Mouse (Mus musculus) intestine, postnatal 0 days (tissue): ENCODE results near the gene Ankrd40. TPM values are rescaled to one million over a fixed set of nuclear protein-coding genes. Genes with fewer than 3 reads are reported as not detected.

Experiments used
- ATAC-seq: fragments of 200-750 bp; cut with Nextera tagmentation; 2 replicates; pipeline ENCODE4 v1.8.0; 2017; ENCODE audit warnings: mild to moderate bottlenecking, moderate TSS enrichment, moderate library complexity
- H3K27ac ChIP-seq: fragments of 300-500 bp; sonication (generic); 2 replicates; pipeline ENCODE4 v1.5.1; 2014; ENCODE audit warnings: mild to moderate bottlenecking, low read depth, low read length, moderate library complexity
- H3K27me3 ChIP-seq: fragments of 300-500 bp; sonication (generic); replicated peaks from 2 replicates; pipeline ENCODE4 v1.6.1; 2014; ENCODE audit warnings: low read length, mixed read lengths; ENCODE audit not compliant: control insufficient read depth, insufficient read depth
- H3K36me3 ChIP-seq: fragments of 300-500 bp; sonication (generic); 2 replicates; pipeline ENCODE4 v1.6.1; 2014; ENCODE audit warnings: mild to moderate bottlenecking, moderate library complexity; ENCODE audit not compliant: control insufficient read depth, insufficient read depth
- H3K4me1 ChIP-seq: fragments of 300-500 bp; sonication (generic); replicated peaks from 2 replicates; pipeline ENCODE4 v1.6.1; 2014; ENCODE audit warnings: antibody characterized with exemption, low read length, mixed read lengths; ENCODE audit not compliant: control insufficient read depth, insufficient read depth
- H3K4me2 ChIP-seq: fragments of 300-500 bp; sonication (generic); replicated peaks from 2 replicates; pipeline ENCODE4 v1.6.1; 2014; ENCODE audit warnings: low read depth, mild to moderate bottlenecking, moderate library complexity
- H3K4me3 ChIP-seq: fragments of 300-500 bp; sonication (generic); 2 replicates; pipeline ENCODE4 v1.5.1; 2014; ENCODE audit warnings: low read depth, low read length
- H3K9ac ChIP-seq: fragments of 300-500 bp; sonication (generic); 2 replicates; pipeline ENCODE4 v1.6.1; 2014; ENCODE audit warnings: mild to moderate bottlenecking, low read depth, low read length
- H3K9me3 ChIP-seq: fragments of 300-500 bp; sonication (generic); 2 replicates; pipeline ENCODE4 v1.6.1; 2016; ENCODE audit warnings: mixed run types; ENCODE audit not compliant: control insufficient read depth
- CTCF ChIP-seq: sonication (generic); IDR thresholded peaks from 2 replicates; pipeline ENCODE4 v1.5.1; 2016; ENCODE audit warnings: low read depth, mild to moderate bottlenecking, control low read depth, antibody characterized with exemption, moderate library complexity
- WGBS: fragments of 180-500 bp; shearing (Covaris S2); extraction: QIAGEN DNeasy Blood & Tissue Kit; methylation state at CpG from one replicate; pipeline ENCODE4 v1.1.7; 2014; 5-methylcytosine and 5-hydroxymethylcytosine counted together
- polyA plus RNA-seq: library from polyadenylated mRNA; unstranded; fragments of >200 nt; fragmentation: Nextera tagmentation; extraction: Ambion mirVana; gene quantifications from 2 replicates; pipeline ENCODE4 v1.2.1, GENCODE M21; 2015

Ankrd40 gene
- polyA plus RNA-seq, 1 experiment from 2014 or later, result 18.0 TPM

GRCm38 (mm10) chr11:94347063-94347575 lies 19.3 kb downstream of the Ankrd40 start:
- no peak for TF ChIP-seq CTCF
- 75% methylated on average over 7 of the region's 7 CpGs for WGBS
- no peak overlapping the region for H3K27ac ChIP-seq
- H3K27me3 ChIP-seq, result no peaks in the 10 kb centered on the region
- no peak overlapping the region for H3K4me2 ChIP-seq
- H3K9me3 ChIP-seq, result no peaks in the 10 kb centered on the region
- H3K36me3 ChIP-seq, result no peaks in the 10 kb centered on the region
- no peak overlapping the region for H3K9ac ChIP-seq
- no peak overlapping the region for H3K4me3 ChIP-seq
- no peak for ATAC-seq
- H3K4me1 ChIP-seq, result no peaks in the 10 kb centered on the region

GRCm38 (mm10) chr11:94349839-94350238 lies 22.0 kb downstream of the Ankrd40 start:
- Histone ChIP-seq H3K4me2 (no peak overlapping the region), H3K27me3 (no peaks in the 10 kb centered on the region), H3K9ac (no peak overlapping the region), H3K27ac (no peak overlapping the region), H3K36me3 (no peaks in the 10 kb centered on the region), H3K4me3 (no peak overlapping the region), H3K4me1 (no peaks in the 10 kb centered on the region), H3K9me3 (no peaks in the 10 kb centered on the region)
- ATAC-seq, result no peak
- 77% methylated on average over 2 of the region's 2 CpGs for WGBS
- TF ChIP-seq CTCF, result peak; percentile 48

- TF ChIP-seq CTCF, result no peak
- no peaks in the 10 kb centered on the region for H3K4me1 ChIP-seq
- no peaks in the 10 kb centered on the region for H3K36me3 ChIP-seq
- H3K27me3 ChIP-seq, result no peaks in the 10 kb centered on the region
- no peak overlapping the region for H3K9ac ChIP-seq
- H3K27ac ChIP-seq, result no peak overlapping the region
- H3K4me3 ChIP-seq, result no peak overlapping the region
- 72% methylated on average over 1 of the region's 1 CpGs for WGBS
- no peak overlapping the region for H3K4me2 ChIP-seq
- H3K9me3 ChIP-seq, result no peaks in the 10 kb centered on the region
- ATAC-seq, result no peak
These were observed 22.5 kb downstream of the Ankrd40 start for GRCm38 (mm10) chr11:94350337-94350736.

GRCm38 (mm10) chr11:94351094-94351493 lies 23.3 kb downstream of the Ankrd40 start:
- no peaks in the 10 kb centered on the region for H3K36me3 ChIP-seq
- H3K4me1 ChIP-seq, result no peaks in the 10 kb centered on the region
- H3K4me2 ChIP-seq, result no peak overlapping the region
- ATAC-seq, result no peak
- H3K9me3 ChIP-seq, result no peaks in the 10 kb centered on the region
- H3K27me3 ChIP-seq, result no peaks in the 10 kb centered on the region
- no peak overlapping the region for H3K4me3 ChIP-seq
- H3K27ac ChIP-seq, result no peak overlapping the region
- no peak for TF ChIP-seq CTCF
- no peak overlapping the region for H3K9ac ChIP-seq
- WGBS, result 33% methylated on average over 3 of the region's 3 CpGs

- no peak for TF ChIP-seq CTCF
- WGBS, result 67% methylated on average over 9 of the region's 9 CpGs
- Histone ChIP-seq H3K9ac (no peak overlapping the region), H3K27me3 (no peaks in the 10 kb centered on the region), H3K4me3 (no peak overlapping the region), H3K4me1 (no peaks in the 10 kb centered on the region), H3K27ac (no peak overlapping the region), H3K36me3 (no peaks in the 10 kb centered on the region), H3K9me3 (no peaks in the 10 kb centered on the region), H3K4me2 (no peak overlapping the region)
- ATAC-seq, result no peak
These were observed 27.9 kb downstream of the Ankrd40 start for GRCm38 (mm10) chr11:94355521-94356217.

- Histone ChIP-seq H3K36me3 (no peaks in the 10 kb centered on the region), H3K27ac (no peak overlapping the region), H3K4me2 (no peak overlapping the region), H3K9me3 (no peaks in the 10 kb centered on the region), H3K27me3 (no peaks in the 10 kb centered on the region), H3K4me3 (no peak overlapping the region), H3K9ac (no peak overlapping the region), H3K4me1 (no peaks in the 10 kb centered on the region)
- 94% methylated on average over 12 of the region's 12 CpGs for WGBS
- TF ChIP-seq CTCF, result no peak
- ATAC-seq, result no peak
These were observed 31.4 kb downstream of the Ankrd40 start for GRCm38 (mm10) chr11:94359168-94359567.
